Mouse (Mus musculus) ZHBTc4 (cell line): ENCODE measurements around the gene Ralgapb.
A peak's percentile ranks its signal among the peaks of the same experiment; 100 is the strongest.

ENCODE experiments used
- DNase-seq: peaks from one replicate; pipeline ENCODE4 v3.0.0-alpha.2; 2011; ENCODE audit warnings: low read depth, low spot score

Ralgapb gene

DNA sequence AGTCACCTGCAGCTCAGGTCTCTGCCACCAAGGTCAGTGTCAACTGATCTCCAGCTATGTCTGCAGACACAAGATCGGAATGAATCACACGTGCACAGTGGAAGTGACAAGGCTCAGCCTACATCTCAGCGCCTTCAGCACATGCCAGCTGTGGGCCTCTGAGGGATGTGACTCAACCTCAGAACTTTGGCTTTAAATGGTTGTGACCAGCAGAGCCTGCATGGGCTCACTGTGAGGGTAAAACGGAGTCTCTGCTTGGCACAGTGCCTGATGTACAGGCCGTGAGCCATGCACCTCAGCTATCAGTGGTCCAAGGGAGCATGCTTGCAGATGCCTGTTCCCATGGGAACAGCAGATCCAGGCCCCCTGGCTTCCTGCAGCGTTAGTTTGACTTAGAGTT, 108.9 kb downstream of the Ralgapb start:
- DNase-seq = no peak

DNA sequence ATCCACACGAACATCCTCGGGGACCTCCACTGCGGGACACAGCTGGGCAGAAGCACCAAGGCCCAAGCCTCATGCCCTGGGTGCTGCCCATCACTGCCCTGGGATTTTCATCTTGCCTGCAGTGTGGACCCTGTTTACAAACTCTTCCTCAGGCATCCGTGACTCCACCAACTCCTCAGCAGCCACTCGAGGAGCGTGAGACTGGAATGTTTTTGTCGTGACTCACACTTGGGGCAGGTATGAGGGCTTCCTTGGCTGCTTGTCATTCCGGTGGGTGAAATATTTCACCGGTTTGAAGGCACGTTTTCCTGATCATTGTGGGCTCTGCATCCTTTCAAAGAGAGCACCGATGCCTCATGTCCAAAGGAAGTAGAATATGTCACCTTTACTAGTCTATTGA, 109.4 kb downstream of the Ralgapb start:
- DNase-seq = no peak

DNA sequence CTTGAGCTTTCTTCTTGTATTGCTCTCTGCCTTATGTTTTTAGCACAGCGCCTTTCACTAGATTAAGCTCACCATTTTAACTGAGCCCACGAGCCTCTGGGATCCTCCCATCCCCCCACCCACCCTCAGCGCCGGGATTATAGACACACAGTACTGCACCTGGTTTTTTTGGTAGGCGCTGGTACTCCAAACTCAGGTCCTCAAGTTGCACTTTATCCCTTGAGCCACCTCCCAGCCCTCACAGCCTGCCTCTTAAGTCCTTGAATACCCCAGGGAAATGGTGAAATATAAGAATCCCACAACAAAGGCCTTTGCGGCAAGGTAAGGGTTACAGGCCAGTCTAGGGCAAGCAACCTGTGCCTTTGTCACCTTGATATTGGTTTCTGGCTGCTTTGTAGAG, 110.2 kb downstream of the Ralgapb start:
- DNase-seq = no peak

DNA sequence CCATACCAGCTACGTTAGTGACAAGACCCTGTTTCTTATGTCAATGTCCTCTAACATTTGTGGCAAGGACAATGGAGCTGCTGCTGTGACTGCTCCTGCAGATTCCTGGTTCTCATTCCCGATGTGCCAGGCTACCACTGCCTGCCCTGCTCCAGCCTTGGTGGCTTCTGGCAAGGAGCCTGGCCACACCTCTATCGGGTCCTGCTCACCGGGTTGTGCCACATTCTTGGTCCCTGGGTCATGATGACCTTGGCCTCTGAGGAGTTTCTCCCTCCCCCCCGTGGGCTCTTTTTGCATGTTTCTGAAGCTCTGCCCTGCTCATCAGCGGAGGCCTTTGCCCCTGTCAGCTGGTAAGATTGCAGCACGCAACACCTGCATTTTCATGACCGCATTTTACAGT, 113.4 kb downstream of the Ralgapb start:
- DNase-seq = no peak

DNA sequence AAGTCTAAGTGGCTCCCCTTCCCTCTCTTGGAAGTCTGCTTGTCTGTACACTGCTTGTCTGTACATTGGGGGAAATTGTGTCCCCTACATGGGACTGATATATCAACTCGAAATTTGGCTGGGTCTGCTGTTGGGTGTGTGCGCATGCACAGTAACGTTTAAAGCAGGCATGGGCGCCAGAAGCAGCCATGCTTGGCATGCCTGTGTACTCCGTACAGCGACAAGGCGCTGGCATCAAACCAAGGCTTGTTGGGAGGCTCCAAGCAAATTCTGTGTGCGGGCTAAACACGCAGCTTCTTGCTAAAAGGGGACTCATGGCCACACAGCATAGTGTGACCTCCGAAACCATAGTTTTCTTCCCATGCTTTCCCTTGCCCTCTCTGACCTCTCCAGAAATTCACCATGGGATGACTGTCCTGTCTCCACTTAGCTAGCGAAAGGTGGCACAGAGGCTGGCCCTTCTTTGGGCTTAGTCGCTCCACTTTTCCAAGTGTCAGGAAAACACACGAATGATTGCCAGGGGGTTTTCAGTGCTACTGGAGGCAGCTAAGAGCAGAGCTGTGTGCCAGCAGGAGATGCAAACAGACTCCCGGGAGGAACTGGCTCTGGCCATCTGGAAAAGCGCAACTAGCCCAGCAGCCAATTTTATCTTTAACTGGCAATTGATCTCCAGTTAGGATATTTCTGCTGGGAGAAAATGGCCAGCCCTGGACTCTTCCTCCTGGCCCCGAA, 114.6 kb downstream of the Ralgapb start:
- no peak for DNase-seq

DNA sequence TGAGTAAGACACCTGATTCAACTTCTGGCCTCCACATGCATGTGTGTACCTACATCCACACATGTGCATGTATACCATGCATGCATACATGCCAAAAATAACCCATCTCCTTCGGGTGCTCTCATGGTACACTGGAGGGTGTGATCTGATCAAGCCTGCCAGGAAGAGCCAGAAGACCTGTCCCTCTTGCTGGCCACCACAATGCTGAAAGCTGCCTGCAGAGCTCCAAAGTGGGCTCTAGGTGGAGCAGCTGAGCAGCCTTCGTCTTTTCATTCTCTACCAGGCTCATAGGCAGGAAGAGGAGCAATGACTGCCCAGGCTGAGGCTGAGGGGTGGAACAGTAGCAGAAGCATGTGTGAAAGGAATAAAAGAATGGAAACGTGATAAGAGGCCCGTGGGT, 124.4 kb downstream of the Ralgapb start:
- peak; percentile 69 for DNase-seq

DNA sequence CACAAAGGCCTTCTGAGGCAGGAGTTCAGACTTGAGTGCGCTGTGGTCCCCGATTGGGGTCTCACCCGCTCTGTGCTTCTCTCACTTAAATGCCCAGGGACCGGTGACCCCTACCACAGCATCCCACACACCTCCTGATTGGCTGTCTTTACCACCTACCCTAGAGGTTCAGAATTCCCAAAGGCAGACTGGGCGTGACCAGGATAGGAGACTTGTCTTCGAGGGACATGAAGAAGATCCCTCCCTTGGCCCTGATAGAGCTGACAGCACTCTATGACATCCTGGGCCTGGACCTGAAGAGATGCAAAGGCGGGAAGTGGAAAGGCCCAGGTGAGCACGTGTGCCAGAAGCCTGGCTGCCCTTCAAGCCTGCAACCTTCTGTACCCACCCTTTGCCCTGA, 124.9 kb downstream of the Ralgapb start:
- DNase-seq = no peak

DNA sequence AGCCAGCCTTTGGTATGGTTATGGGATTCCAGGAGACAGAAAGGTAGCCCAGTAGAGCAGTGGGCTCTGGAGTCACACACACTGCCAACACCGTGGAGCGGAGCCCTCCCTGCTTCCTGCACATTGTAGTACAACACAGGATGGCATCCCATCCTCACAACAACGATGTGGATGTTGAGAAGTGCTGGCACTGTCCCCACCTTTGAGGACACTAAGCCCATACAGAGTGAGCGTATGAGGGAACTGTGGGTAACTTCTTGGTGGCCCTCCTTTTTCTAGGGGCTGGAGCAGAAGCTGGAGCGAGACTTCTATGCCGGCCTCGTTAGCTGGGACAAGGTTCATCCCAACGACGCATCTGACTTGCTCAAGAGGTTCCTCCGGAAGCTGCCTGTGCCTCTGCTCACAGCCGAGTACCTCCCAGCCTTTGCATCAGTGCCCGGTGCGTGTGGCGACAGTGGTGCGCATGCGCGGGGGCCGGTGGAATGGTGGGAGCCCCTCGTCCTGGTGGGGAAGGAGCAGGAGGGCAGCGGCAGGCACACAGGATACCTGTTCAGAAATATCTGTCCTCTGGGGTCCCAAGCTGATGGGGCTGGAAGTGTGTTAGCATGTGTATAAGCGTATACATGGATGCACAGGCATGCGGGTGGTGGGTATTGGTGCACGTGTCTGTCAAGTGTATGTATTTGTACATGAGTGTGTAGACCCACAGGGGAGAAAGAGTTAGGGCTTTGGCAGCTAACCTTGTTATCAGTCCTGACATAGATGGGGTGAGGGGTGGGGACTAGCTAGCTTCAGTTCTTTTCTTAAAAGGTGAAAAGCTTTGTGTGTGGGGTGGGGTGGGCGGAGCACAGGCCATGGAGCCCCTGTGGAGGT, 130.0 kb downstream of the Ralgapb start:
- peak; percentile 60 for DNase-seq

DNA sequence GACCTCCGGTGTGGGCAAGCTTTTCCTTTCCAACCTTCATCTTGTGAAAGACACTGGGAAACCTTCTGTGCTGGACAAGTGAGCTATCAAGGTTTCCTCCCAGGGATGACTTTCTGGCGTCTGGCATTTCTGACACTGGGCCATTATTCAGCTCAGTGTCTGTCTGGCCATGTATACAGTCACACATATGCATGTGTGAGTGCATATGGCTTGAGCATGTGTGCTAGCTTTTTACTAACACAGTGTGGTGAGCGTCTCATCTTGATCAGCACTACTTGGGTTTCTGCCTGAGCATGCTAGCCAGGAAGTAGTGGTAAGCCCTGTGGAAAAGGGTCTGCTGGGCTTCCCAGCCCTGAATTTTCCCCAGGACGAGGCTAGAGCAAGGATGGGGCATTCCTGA, 131.6 kb downstream of the Ralgapb start:
- no peak for DNase-seq

DNA sequence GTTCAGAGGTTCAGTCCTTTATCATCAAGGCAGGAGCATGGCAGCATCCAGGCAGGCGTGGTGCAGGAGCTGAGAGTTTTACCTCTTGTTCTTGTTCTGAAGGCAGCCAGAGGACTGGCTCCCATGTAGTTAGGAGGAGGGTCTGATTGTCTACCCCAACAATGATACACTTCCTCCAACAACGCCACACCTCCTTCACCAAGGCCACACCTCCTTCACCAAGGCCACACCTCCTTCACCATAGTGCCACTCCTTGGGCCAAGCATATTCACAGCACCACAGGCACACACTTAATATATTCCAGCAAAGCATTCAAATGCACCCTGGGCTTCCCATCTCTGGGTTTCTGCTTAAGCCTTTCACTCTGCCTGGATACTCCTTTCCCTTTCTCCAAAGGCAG, 135.6 kb downstream of the Ralgapb start:
- peak; percentile 54 for DNase-seq

DNA sequence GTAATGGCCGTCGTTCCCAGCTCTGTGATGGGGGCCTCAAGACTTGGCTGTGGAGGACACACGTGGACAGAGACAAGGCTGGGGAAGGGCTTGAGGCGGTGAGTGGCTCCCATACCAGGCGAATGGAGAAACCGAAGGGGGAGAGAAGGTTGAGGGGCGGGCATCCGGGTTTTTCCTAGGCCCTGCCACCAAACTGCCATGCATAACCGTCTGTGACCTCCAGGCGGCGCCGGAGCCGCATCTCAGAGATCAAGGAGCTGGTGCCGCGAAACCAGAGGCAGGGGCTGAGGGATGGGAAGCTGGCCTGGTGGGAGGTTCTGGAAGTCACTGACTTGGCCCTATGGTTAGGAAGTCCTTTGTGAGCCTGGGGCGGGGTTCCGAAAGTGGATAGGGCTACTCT, 137.1 kb downstream of the Ralgapb start:
- DNase-seq = peak; percentile 97
